Mouse (Mus musculus) lung, adult 18-20 months (tissue): ENCODE data around the gene Ccm2.
A peak's percentile ranks its signal among the peaks of the same experiment; 100 is the strongest.
"Not testable (repeated sequence)": the region's sequence is repeated elsewhere in the genome, so short reads cannot be mapped to it uniquely, and the experiment has no call there.

Source experiments
- DNase-seq, 2 experiments: peaks; one replicate each; pipeline ENCODE4 v3.0.0; 2022; ENCODE audit warnings: mixed read lengths in 2 of 2

Gene Ccm2

GRCm38 (mm10) chr11:6546205-6547013 is at the start of gene Ccm2:
Gene Ccm2, plus strand, starts transcription at chr11:6546887.
- DNase-seq, result peak; percentile 98 to 99

- no peak for DNase-seq
Observed at GRCm38 (mm10) chr11:6497311-6497948, 49.3 kb upstream of the Ccm2 start.

- DNase-seq, result no peak
Observed at GRCm38 (mm10) chr11:6502506-6502905, 44.2 kb upstream of the Ccm2 start.

- no peak for DNase-seq
Observed at GRCm38 (mm10) chr11:6504226-6504625, 42.5 kb upstream of the Ccm2 start.

GRCm38 (mm10) chr11:6504689-6505088 is 42.0 kb upstream of the Ccm2 start:
- peak; percentile 47 to 73 for DNase-seq

GRCm38 (mm10) chr11:6506516-6506915 is 40.2 kb upstream of the Ccm2 start:
- DNase-seq, result no peak

GRCm38 (mm10) chr11:6508269-6508876 is 38.3 kb upstream of the Ccm2 start:
- no peak for DNase-seq

- no peak for DNase-seq
Observed at GRCm38 (mm10) chr11:6514837-6515236, 31.9 kb upstream of the Ccm2 start.

- no peak for DNase-seq
Observed at GRCm38 (mm10) chr11:6519491-6520033, 27.1 kb upstream of the Ccm2 start.

- DNase-seq, result peak; percentile 54 to 67
Observed at GRCm38 (mm10) chr11:6520507-6521173, 26.0 kb upstream of the Ccm2 start, which contains the start of gene Myo1g. Gene Myo1g, minus strand, starts transcription at chr11:6520965.

GRCm38 (mm10) chr11:6522782-6523525 is 23.7 kb upstream of the Ccm2 start:
- DNase-seq, result no peak

- no peak for DNase-seq
Observed at GRCm38 (mm10) chr11:6523662-6524088, 23.0 kb upstream of the Ccm2 start.

GRCm38 (mm10) chr11:6524165-6524879 is 22.4 kb upstream of the Ccm2 start:
- DNase-seq, result no peak

- no peak for DNase-seq
Observed at GRCm38 (mm10) chr11:6524880-6525238, 21.8 kb upstream of the Ccm2 start.

- DNase-seq, result no peak
Observed at GRCm38 (mm10) chr11:6525241-6525640, 21.4 kb upstream of the Ccm2 start.

GRCm38 (mm10) chr11:6526526-6527255 is 20.0 kb upstream of the Ccm2 start:
- not testable (repeated sequence) for DNase-seq

GRCm38 (mm10) chr11:6527256-6528185 is 19.2 kb upstream of the Ccm2 start:
- DNase-seq, result no peak

- peak; percentile 94 to 95 for DNase-seq
Observed at GRCm38 (mm10) chr11:6528186-6529006, 18.3 kb upstream of the Ccm2 start.

- DNase-seq, result peak in 1 of 2 experiments; percentile 29
Observed at GRCm38 (mm10) chr11:6529961-6530360, 16.7 kb upstream of the Ccm2 start.
